Mouse (Mus musculus) retina, adult 2 months (tissue): Measurements from ENCODE around the gene Tbk1.

ENCODE experiments used
- DNase-seq: peaks from one replicate; pipeline ENCODE4 v3.0.0-alpha.2; 2012; ENCODE audit warnings: low read depth, low spot score

Gene Tbk1

DNA sequence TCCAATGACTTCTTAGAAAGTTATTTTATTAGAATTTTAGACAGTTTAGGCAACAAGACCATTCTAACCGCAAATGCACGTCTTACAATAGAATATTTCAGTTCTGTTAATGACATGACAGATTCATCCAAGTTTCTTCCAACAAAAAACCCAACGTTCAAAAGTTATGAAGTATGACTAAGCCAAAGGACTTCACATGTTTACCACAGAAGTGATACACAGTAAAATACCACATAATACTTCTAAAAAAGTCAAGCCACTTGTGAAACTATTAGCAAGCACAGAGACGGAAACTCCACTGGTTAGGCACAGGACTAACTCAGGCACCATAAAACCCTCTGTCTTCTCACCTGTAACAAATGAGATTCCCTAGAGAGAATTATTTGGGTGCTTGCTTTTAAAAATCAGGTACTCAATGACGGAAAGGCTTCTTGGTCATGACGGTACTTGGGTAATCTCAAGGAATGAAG is 819 bp upstream of the Tbk1 start:
- DNase-seq, result no peak

- no peak for DNase-seq
These were observed 570 bp downstream of the Tbk1 start for GRCm38 (mm10) chr10:121585791-121586642.

DNA sequence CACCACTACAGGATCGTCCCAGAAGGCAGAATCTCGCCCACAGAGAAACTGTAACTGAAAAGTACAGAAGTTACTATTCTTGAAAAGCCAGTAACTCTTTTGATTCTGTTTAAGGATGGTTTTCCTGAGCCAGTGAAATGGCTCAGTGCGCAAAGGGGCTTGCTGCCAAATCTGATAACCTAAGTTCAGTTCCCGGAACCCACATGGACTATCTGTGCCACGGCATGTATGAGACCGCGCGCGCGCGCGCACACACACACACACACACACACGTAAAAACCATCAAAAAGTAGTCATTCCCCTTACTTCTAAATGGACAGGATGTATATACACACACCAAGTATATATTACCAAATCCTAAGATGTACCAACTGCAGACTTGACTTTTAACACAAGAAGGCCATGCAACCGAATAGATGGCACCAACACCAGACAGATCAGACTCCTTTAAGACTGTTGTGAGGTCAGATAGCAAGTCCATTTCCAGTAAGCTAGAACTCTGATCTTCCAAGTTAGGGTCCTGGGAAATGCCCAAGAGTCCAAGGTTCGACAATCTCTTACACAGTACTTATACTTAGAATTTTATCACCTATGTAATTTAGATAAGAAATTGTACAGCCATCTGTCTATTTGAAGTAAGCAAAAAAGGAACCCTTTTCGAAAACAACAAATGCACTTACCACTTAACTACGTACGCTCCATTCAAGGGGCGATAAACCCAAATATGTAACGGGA is 1.4 kb downstream of the Tbk1 start:
- no peak for DNase-seq

GRCm38 (mm10) chr10:121584033-121584432 is 2.6 kb downstream of the Tbk1 start:
- no peak for DNase-seq

DNA sequence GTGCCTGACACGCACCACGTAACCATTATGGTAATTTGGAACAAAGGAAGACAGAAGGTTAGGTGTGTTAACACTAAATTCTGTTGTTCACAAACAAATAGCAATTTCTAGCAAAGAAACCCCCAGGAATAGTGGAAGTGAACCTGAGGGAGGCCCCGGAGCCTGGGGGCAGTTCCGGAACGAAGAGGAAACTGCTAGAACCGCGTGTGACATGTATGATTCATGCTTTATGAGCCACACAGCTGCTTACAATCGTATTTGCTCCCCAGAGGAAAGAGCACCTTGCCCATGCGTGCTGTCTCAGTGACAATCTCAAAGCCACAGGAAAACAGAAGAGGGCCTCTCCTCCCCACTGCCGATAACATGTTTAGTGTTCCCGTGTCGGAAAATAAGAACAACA is 3.6 kb downstream of the Tbk1 start:
- DNase-seq, result no peak

DNA sequence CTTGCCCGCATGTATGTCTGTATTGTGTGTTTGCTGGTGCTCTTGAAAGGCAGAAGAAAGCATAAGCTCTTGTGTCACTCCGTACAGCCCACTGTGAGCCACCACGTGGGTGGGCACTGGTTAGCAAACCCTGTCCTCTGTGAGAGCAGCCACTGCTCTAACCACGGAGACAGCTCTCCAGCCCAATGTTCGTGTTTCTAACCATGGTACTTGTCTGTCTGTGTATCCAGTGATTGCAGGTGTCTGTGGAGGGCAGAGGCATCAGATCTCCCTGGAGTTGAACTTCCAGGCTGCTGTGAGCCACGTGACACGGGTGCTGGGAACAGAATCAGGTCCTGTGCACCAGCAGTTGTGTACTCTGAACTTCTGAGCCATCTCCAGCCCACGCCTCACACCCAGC is 4.3 kb downstream of the Tbk1 start:
- DNase-seq, result no peak

DNA sequence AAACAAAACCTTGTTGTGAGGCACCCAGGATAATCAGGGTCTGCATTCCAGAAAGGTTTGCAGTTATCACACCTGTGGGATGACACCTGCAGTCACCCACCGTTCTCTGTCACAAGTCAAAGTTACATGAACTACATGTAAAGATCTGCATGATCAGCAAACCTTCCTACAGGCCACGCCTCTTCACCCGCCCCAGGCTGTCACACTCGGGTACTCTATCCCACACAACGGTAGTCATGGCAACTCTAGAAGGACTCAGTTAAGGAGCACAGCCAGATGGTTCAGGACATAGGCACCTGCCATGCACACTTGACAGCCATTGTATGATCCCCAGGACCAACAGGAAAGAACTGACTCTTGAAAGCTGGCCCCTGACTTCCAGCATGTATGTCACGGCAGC is 5.2 kb downstream of the Tbk1 start:
- DNase-seq, result no peak

GRCm38 (mm10) chr10:121580381-121580780 is 6.2 kb downstream of the Tbk1 start:
- DNase-seq, result no peak

DNA sequence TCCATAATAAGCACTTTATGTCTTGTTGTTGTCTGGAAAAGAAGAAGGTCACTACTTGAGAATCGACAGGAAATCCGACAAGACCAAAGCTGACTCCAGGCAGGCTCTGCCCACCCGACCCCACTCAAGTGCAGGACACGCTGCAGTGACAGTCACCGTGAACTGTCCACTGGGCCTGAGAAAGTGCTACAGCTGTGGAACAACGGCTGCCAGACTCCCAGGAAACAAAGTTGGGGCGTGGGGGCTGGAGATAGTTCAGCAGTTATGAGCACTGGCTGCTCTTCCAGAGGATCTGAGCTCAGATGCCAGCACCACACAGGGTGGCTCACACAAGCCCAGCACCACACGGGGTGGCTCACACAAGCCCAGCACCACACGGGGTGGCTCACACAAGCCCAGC is 10.2 kb downstream of the Tbk1 start:
- no peak for DNase-seq

DNA sequence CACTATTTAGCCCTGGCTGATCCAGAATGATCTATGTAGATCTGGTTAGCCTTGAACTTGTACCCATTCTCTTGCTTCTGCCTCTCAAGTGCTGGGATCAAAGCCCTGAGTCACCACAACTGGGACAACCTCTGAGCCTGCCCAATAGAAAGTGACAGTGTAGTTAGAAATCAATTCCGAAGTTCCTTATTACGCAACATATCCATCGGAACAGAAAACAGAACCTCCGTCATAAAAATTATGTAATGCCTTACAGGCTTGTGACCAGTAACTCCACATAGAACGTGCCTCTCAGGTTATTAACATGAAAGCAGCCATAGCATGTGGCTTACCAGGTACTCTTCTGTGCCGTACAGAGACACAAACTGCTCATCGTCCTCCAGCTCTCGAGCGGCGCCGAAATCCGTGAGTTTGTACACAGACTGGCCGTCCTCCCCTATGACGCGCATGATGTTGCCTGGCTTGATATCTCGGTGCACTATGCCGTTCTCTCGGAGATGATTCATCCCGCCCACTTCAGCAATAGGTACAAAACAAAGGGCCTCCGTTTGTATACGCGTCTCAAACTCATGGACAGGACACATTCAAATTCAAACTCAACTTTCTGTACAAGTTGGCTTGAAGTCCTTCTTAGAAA is 15.0 kb downstream of the Tbk1 start:
- no peak for DNase-seq

- no peak for DNase-seq
These were observed 15.6 kb downstream of the Tbk1 start for GRCm38 (mm10) chr10:121571031-121571430.

GRCm38 (mm10) chr10:121569796-121570195 is 16.8 kb downstream of the Tbk1 start:
- no peak for DNase-seq

GRCm38 (mm10) chr10:121569001-121569589 is 17.5 kb downstream of the Tbk1 start:
- peak; percentile 68 for DNase-seq

GRCm38 (mm10) chr10:121568534-121568933 is 18.1 kb downstream of the Tbk1 start:
- DNase-seq, result no peak

GRCm38 (mm10) chr10:121568026-121568425 is 18.6 kb downstream of the Tbk1 start:
- DNase-seq, result no peak

GRCm38 (mm10) chr10:121564447-121564846 is 22.1 kb downstream of the Tbk1 start:
- DNase-seq, result no peak

GRCm38 (mm10) chr10:121558231-121558630 is 28.4 kb downstream of the Tbk1 start:
- DNase-seq, result no peak

- DNase-seq, result no peak
These were observed 30.3 kb downstream of the Tbk1 start for GRCm38 (mm10) chr10:121556263-121556662.

DNA sequence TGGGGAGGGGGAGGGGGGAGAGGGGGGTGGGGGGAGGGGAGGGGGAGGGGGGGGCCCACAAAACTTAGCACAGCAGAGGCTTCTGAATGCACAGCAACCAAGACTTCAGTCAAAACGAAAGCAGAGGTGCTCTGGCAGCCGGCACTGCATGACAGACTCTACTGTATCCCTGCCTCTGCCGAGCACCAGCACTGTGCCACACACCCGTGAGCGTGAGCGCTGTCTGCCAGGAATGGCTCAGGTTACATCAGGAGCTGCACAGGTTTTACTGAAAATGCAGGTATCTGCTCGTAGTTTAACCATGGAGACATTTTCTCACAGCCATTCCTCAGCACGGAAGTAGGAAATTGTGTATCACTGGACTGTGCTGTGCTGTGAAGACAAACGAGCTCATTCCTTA is 36.3 kb downstream of the Tbk1 start:
- DNase-seq, result no peak

GRCm38 (mm10) chr10:121549670-121550069 is 36.9 kb downstream of the Tbk1 start:
- no peak for DNase-seq

GRCm38 (mm10) chr10:121547162-121547561 is 39.4 kb downstream of the Tbk1 start:
- DNase-seq, result no peak

GRCm38 (mm10) chr10:121543577-121543976 is 43.0 kb downstream of the Tbk1 start:
- DNase-seq, result no peak
